Mouse (Mus musculus) kidney, adult 2 months (tissue): ENCODE measurements around the gene Begain. TPM values are rescaled to one million over a fixed set of nuclear protein-coding genes. Genes with fewer than 3 reads are reported as not detected.

ENCODE experiments used
- DNase-seq: peaks from one replicate; pipeline ENCODE4 v3.0.0; 2021
- H3K27ac ChIP-seq: fragments of 200-500 bp; 2 replicates; pipeline ENCODE4 v1.5.1; 2012; ENCODE audit warnings: low read depth, low read length, control low read depth, inconsistent platforms; ENCODE audit not compliant: insufficient read depth
- H3K27me3 ChIP-seq: fragments of 200-500 bp; replicated peaks from 2 replicates; pipeline ENCODE4 v1.6.1; 2012; ENCODE audit warnings: mild to moderate bottlenecking, moderate library complexity, low read length, inconsistent platforms; ENCODE audit not compliant: control insufficient read depth, insufficient read depth
- H3K36me3 ChIP-seq: fragments of 200-500 bp; 2 replicates; pipeline ENCODE4 v1.6.1; 2012; ENCODE audit warnings: mild to moderate bottlenecking, moderate library complexity, low read length, inconsistent platforms; ENCODE audit not compliant: control insufficient read depth, insufficient read depth
- H3K4me1 ChIP-seq: fragments of 200-500 bp; 2 replicates; pipeline ENCODE4 v1.6.1; 2011; ENCODE audit warnings: low read length; ENCODE audit not compliant: control insufficient read depth, insufficient read depth
- H3K4me3 ChIP-seq: fragments of 200-500 bp; 2 replicates; pipeline ENCODE4 v1.5.1; 2011; ENCODE audit warnings: mild to moderate bottlenecking, low read depth, low read length, control low read depth; ENCODE audit not compliant: insufficient read depth
- CTCF ChIP-seq: fragments of 200-500 bp; conservative IDR thresholded peaks from 2 replicates; pipeline ENCODE4 v1.5.1; 2011; ENCODE audit warnings: low read depth, mild to moderate bottlenecking, control low read depth, low read length, moderate library complexity, mixed read lengths; ENCODE audit not compliant: insufficient read depth, insufficient read length
- POLR2A ChIP-seq: fragments of 200-500 bp; IDR thresholded peaks from one replicate; pipeline ENCODE4 v1.6.1; 2011; ENCODE audit warnings: low read depth, low read length, control low read depth
- WGBS: fragments of 180-500 bp; shearing (Covaris S2); methylation state at CpG from one replicate; pipeline ENCODE4 v1.1.7; 2018; 5-methylcytosine and 5-hydroxymethylcytosine counted together
- polyA plus RNA-seq: library from polyadenylated mRNA; depleted of rRNA; stranded (reverse); fragments of >200 nt; gene quantifications from 2 replicates; pipeline ENCODE4 v1.2.3, GENCODE M21; 2012; rRNA removed

The Begain gene
- polyA plus RNA-seq, 1 experiment: 0.56 TPM

DNA sequence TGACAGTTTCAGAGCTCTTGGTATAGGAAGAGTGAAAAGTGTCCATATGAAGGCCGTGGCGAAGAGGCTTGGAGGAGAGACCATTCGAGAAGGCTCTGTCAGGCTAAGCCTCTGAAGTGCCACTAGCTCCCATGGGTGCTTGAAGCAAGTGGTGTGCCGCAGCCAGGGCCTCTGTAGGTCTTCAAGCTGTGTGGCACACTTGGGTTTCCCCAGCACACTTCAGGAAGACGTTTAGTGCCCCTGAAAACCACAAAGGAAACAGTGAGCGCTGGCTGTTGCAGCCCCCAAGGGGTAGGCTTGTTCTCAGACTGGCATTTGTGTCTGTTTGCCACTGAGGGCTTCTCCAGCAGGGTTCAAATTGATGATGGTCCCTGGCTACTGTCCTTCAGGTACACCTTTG lies 84.5 kb downstream of the Begain start:
- Histone ChIP-seq H3K27me3 (no peaks in the 10 kb centered on the region), H3K4me1 (no peaks in the 10 kb centered on the region), H3K4me3 (no peak overlapping the region), H3K36me3 (no peaks in the 10 kb centered on the region), H3K27ac (no peak overlapping the region)
- TF ChIP-seq POLR2A (no peak), CTCF (no peak)
- no peak for DNase-seq
- 90% methylated on average over 6 of the region's 6 CpGs for WGBS

GRCm38 (mm10) chr12:108982684-108982960 lies 85.4 kb downstream of the Begain start:
- Histone ChIP-seq H3K4me3 (no peak overlapping the region), H3K36me3 (no peaks in the 10 kb centered on the region), H3K4me1 (no peaks in the 10 kb centered on the region), H3K27me3 (no peaks in the 10 kb centered on the region), H3K27ac (no peak overlapping the region)
- DNase-seq: no peak
- TF ChIP-seq POLR2A (no peak), CTCF (no peak)
- 80% methylated on average over 6 of the region's 6 CpGs for WGBS

Other genes starting within 250 kb of the Begain start
- gene Slc25a29, start 232.3 kb downstream of the Begain start, polyA plus RNA-seq: 12.7 and 14.3 TPM in 2 replicates
- 7.0 and 9.2 TPM in 2 replicates for gene Slc25a47, start 232.2 kb downstream of the Begain start, polyA plus RNA-seq
- gene Wdr25, start 174.6 kb downstream of the Begain start, polyA plus RNA-seq: 19.5 and 21.3 TPM in 2 replicates
- 54.4 and 57.2 TPM in 2 replicates for gene Wars, start 174.0 kb downstream of the Begain start, polyA plus RNA-seq